Mouse (Mus musculus) G1E (cell line): ENCODE data around the gene Adck1. TPM values are rescaled to one million over a fixed set of nuclear protein-coding genes. Genes with fewer than 3 reads are reported as not detected.

Source experiments
- ATAC-seq: 2 replicates; pipeline ENCODE4 v1.8.0; 2016; ENCODE audit warnings: mild to moderate bottlenecking; ENCODE audit not compliant: insufficient number of reproducible peaks, poor library complexity, low FRiP score, severe bottlenecking; ENCODE audit errors: extremely low read depth
- DNase-seq: peaks from one replicate; pipeline ENCODE4 v3.0.0; 2012; ENCODE audit warnings: low spot score
- H3K27me3 ChIP-seq: 2 replicates; pipeline ENCODE4 v1.6.1; 2012; ENCODE audit warnings: mild to moderate bottlenecking, low read length, inconsistent platforms; ENCODE audit not compliant: insufficient read depth
- H3K36me3 ChIP-seq: replicated peaks from 2 replicates; pipeline ENCODE3; 2012; ENCODE audit warnings: mild to moderate bottlenecking, inconsistent platforms
- H3K4me1 ChIP-seq: 2 replicates; pipeline ENCODE4 v1.6.1; 2012; ENCODE audit warnings: low read depth, low read length, inconsistent platforms, mixed read lengths; ENCODE audit not compliant: insufficient read depth
- H3K4me3 ChIP-seq: 2 replicates; pipeline ENCODE4 v1.5.1; 2012; ENCODE audit warnings: low read depth, mild to moderate bottlenecking, inconsistent platforms, low read length, moderate library complexity, mixed read lengths
- H3K9me3 ChIP-seq: replicated peaks from 2 replicates; pipeline ENCODE4 v1.6.1; 2012; ENCODE audit warnings: inconsistent platforms
- CTCF ChIP-seq: IDR thresholded peaks from 2 replicates; pipeline ENCODE4 v1.5.1; 2012; ENCODE audit warnings: low read depth, low read length, inconsistent platforms, mixed read lengths
- GATA1 ChIP-seq: IDR thresholded peaks from 2 replicates; pipeline ENCODE4 v1.6.1; 2012; ENCODE audit warnings: borderline replicate concordance, low read length, inconsistent platforms, mixed read lengths
- GATA2 ChIP-seq: IDR thresholded peaks from 2 replicates; pipeline ENCODE4 v1.6.1; 2012; ENCODE audit warnings: low read depth, low read length, inconsistent platforms, borderline replicate concordance
- POLR2AphosphoS5 ChIP-seq: IDR thresholded peaks from 2 replicates; pipeline ENCODE4 v1.6.1; 2012; ENCODE audit warnings: low read depth, low read length, inconsistent platforms; ENCODE audit not compliant: insufficient replicate concordance
- TAL1 ChIP-seq: conservative IDR thresholded peaks from 2 replicates; pipeline ENCODE4 v1.6.1; 2012; ENCODE audit warnings: low read depth, low read length, inconsistent platforms, mixed read lengths
- polyA plus RNA-seq: library from polyadenylated mRNA; stranded (reverse); fragments of >175 nt; gene quantifications from 2 replicates; pipeline ENCODE4 v1.2.3, GENCODE M21; 2012
- total RNA-seq, 2 experiments: library from RNA; stranded (forward) in 1 of 2; stranded (reverse) in 1 of 2; fragments of 200-1000 nt in 1 of 2; fragments of >200 nt in 1 of 2; fragmentation: Nextera tagmentation in 1 of 2; gene quantifications; 2 replicates each; pipeline ENCODE4 v1.2.3; 2014 to 2017

The Adck1 gene
- total and polyA plus RNA-seq, 3 experiments = 9.2 to 28.4 (median 10.4) TPM

GRCm38 (mm10) chr12:88419912-88420621 is 59.7 kb downstream of the Adck1 start:
- Histone ChIP-seq H3K4me3 (no peak overlapping the region), H3K36me3 (peaks cover 75% of the 10 kb centered on the region), H3K4me1 (no peaks in the 10 kb centered on the region; the same call in 1 of the 2 replicates), H3K9me3 (no peaks in the 10 kb centered on the region), H3K27me3 (no peaks in the 10 kb centered on the region)
- no peak for DNase-seq
- peak; percentile 41 for ATAC-seq
- TF ChIP-seq CTCF (no peak), POLR2AphosphoS5 (no peak), TAL1 (no peak), GATA2 (no peak), GATA1 (no peak)

- no peak for ATAC-seq
- Histone ChIP-seq H3K27me3 (no peaks in the 10 kb centered on the region), H3K4me1 (peaks cover 38% of the 10 kb centered on the region), H3K36me3 (peaks cover 73% of the 10 kb centered on the region), H3K9me3 (no peaks in the 10 kb centered on the region), H3K4me3 (no peak overlapping the region)
- TF ChIP-seq GATA2 (no peak), GATA1 (no peak), TAL1 (no peak), CTCF (no peak), POLR2AphosphoS5 (no peak)
- DNase-seq = no peak
Observed at GRCm38 (mm10) chr12:88426926-88427325, 66.6 kb downstream of the Adck1 start.

- Histone ChIP-seq H3K27me3 (no peaks in the 10 kb centered on the region), H3K9me3 (no peaks in the 10 kb centered on the region), H3K4me1 (peaks cover 45% of the 10 kb centered on the region), H3K4me3 (no peak overlapping the region), H3K36me3 (peaks cover 73% of the 10 kb centered on the region)
- TF ChIP-seq GATA2 = peak; percentile 48; the same call in 1 of the 2 replicates
- TF ChIP-seq POLR2AphosphoS5 = no peak
- no peak for TF ChIP-seq CTCF
- TF ChIP-seq TAL1 = peak; percentile 33; the same call in 1 of the 2 replicates
- ATAC-seq = peak; percentile 91
- DNase-seq = peak; percentile 82
Observed at GRCm38 (mm10) chr12:88428735-88429134, 68.4 kb downstream of the Adck1 start.

- no peaks in the 10 kb centered on the region for H3K9me3 ChIP-seq
- H3K36me3 ChIP-seq = peaks cover 68% of the 10 kb centered on the region
- no peak overlapping the region for H3K4me3 ChIP-seq
- peaks cover 36% of the 10 kb centered on the region for H3K4me1 ChIP-seq
- peak; percentile 20 for DNase-seq
- TF ChIP-seq TAL1 (no peak), POLR2AphosphoS5 (no peak), GATA1 (no peak), CTCF (no peak), GATA2 (no peak)
- ATAC-seq = peak; percentile 37
- no peaks in the 10 kb centered on the region for H3K27me3 ChIP-seq
Observed at GRCm38 (mm10) chr12:88432277-88432676, 71.9 kb downstream of the Adck1 start.

- H3K27me3 ChIP-seq = no peaks in the 10 kb centered on the region
- no peaks in the 10 kb centered on the region for H3K9me3 ChIP-seq
- TF ChIP-seq GATA1 = no peak
- TF ChIP-seq GATA2 = no peak
- TF ChIP-seq TAL1 = no peak
- ATAC-seq (no peak), DNase-seq (no peak)
- H3K36me3 ChIP-seq = peaks cover 68% of the 10 kb centered on the region
- H3K4me1 ChIP-seq = peaks cover 34% of the 10 kb centered on the region
- no peak overlapping the region for H3K4me3 ChIP-seq
Observed at GRCm38 (mm10) chr12:88433171-88433570, 72.8 kb downstream of the Adck1 start.

- Histone ChIP-seq H3K4me1 (peaks cover 12% of the 10 kb centered on the region), H3K36me3 (peaks cover 72% of the 10 kb centered on the region), H3K27me3 (no peaks in the 10 kb centered on the region), H3K9me3 (no peaks in the 10 kb centered on the region), H3K4me3 (no peak overlapping the region)
- TF ChIP-seq TAL1 (no peak), POLR2AphosphoS5 (no peak), GATA2 (no peak), CTCF (no peak), GATA1 (no peak)
- peak; percentile 75 for ATAC-seq
- peak; percentile 40 for DNase-seq
Observed at GRCm38 (mm10) chr12:88436962-88437750, 76.8 kb downstream of the Adck1 start.
